Mouse (Mus musculus) embryonic facial prominence, embryonic 12.5 days (tissue): Measurements from ENCODE around the gene Cracr2b. TPM values are rescaled to one million over a fixed set of nuclear protein-coding genes. Genes with fewer than 3 reads are reported as not detected.

ENCODE experiments used
- ATAC-seq: fragments of 200-750 bp; cut with Nextera tagmentation; 2 replicates; pipeline ENCODE4 v1.8.0; 2017; ENCODE audit not compliant: insufficient number of reproducible peaks, insufficient read depth, low FRiP score, low TSS enrichment
- H3K27ac ChIP-seq: fragments of 300-500 bp; sonication (generic); 2 replicates; pipeline ENCODE4 v1.5.1; 2016; ENCODE audit warnings: mild to moderate bottlenecking
- H3K27me3 ChIP-seq: fragments of 300-500 bp; sonication (generic); 2 replicates; pipeline ENCODE4 v1.6.1; 2016; ENCODE audit warnings: mild to moderate bottlenecking, moderate library complexity
- H3K36me3 ChIP-seq: fragments of 300-500 bp; sonication (generic); 2 replicates; pipeline ENCODE4 v1.6.1; 2016; ENCODE audit warnings: mild to moderate bottlenecking
- H3K4me1 ChIP-seq: fragments of 300-500 bp; sonication (generic); 2 replicates; pipeline ENCODE4 v1.6.1; 2016
- H3K4me2 ChIP-seq: fragments of 300-500 bp; sonication (generic); replicated peaks from 2 replicates; pipeline ENCODE4 v1.6.1; 2016; ENCODE audit warnings: mild to moderate bottlenecking, moderate library complexity
- H3K4me3 ChIP-seq: fragments of 300-500 bp; sonication (generic); 2 replicates; pipeline ENCODE4 v1.5.1; 2016; ENCODE audit warnings: mild to moderate bottlenecking
- H3K9ac ChIP-seq: fragments of 300-500 bp; sonication (generic); 2 replicates; pipeline ENCODE4 v1.6.1; 2016; ENCODE audit warnings: mild to moderate bottlenecking, moderate library complexity
- H3K9me3 ChIP-seq: fragments of 300-500 bp; sonication (generic); 2 replicates; pipeline ENCODE4 v1.6.1; 2016; ENCODE audit warnings: mild to moderate bottlenecking, moderate library complexity
- WGBS: fragments of 180-500 bp; shearing (Covaris S2); methylation state at CpG from one replicate; pipeline ENCODE4 v1.1.7; 2016; 5-methylcytosine and 5-hydroxymethylcytosine counted together
- polyA plus RNA-seq: library from polyadenylated mRNA; unstranded; fragments of >200 nt; fragmentation: Nextera tagmentation; extraction: Ambion mirVana; gene quantifications from 2 replicates; pipeline ENCODE4 v1.2.1, GENCODE M21; 2016

Gene Cracr2b
- 12.8 and 13.3 TPM in 2 replicates for polyA plus RNA-seq

GRCm38 (mm10) chr7:141460391-141461113 lies at the start of gene Cracr2b:
Gene Cracr2b (plus strand): TSS chr7:141461094.
- no peak for ATAC-seq
- Histone ChIP-seq H3K9ac (peak within 1 kb of the TSS; percentile 41; the same call in 1 of the 2 replicates), H3K9me3 (no peaks in the 10 kb centered on the region), H3K27me3 (peaks cover 80% of the 10 kb centered on the region), H3K27ac (no peak within 1 kb of the TSS), H3K4me3 (peak within 1 kb of the TSS; percentile 35), H3K4me1 (peaks cover 39% of the 10 kb centered on the region), H3K4me2 (peak within 1 kb of the TSS; percentile 61), H3K36me3 (no peaks in the 10 kb centered on the region)
- WGBS = 61% methylated on average over 15 of the region's 15 CpGs

- WGBS = 80% methylated on average over 1 of the region's 1 CpGs
- Histone ChIP-seq H3K36me3 (peaks cover 34% of the 10 kb centered on the region), H3K4me1 (peaks cover 11% of the 10 kb centered on the region), H3K4me2 (no peak overlapping the region), H3K27ac (no peak overlapping the region), H3K27me3 (no peaks in the 10 kb centered on the region), H3K4me3 (no peak overlapping the region), H3K9me3 (no peaks in the 10 kb centered on the region), H3K9ac (no peak overlapping the region)
- ATAC-seq = no peak
Measured at GRCm38 (mm10) chr7:141411667-141412066, 49.2 kb upstream of the Cracr2b start.

GRCm38 (mm10) chr7:141413331-141413730 lies 47.6 kb upstream of the Cracr2b start:
- H3K4me2 ChIP-seq = peak overlapping the region; percentile 72
- peak overlapping the region; percentile 57 for H3K4me3 ChIP-seq
- no peaks in the 10 kb centered on the region for H3K27me3 ChIP-seq
- no peaks in the 10 kb centered on the region for H3K9me3 ChIP-seq
- peaks cover 25% of the 10 kb centered on the region for H3K36me3 ChIP-seq
- peaks cover 11% of the 10 kb centered on the region for H3K4me1 ChIP-seq
- peak overlapping the region; percentile 82 for H3K9ac ChIP-seq
- WGBS = 5% methylated on average over 16 of the region's 16 CpGs
- ATAC-seq = peak; percentile 1; the same call in 1 of the 2 replicates
- peak overlapping the region; percentile 72 for H3K27ac ChIP-seq

GRCm38 (mm10) chr7:141413809-141414584 lies 46.9 kb upstream of the Cracr2b start, which contains the start of gene Gatd1:
Gene Gatd1 (minus strand): TSS chr7:141414136.
- Histone ChIP-seq H3K4me2 (peak within 1 kb of the TSS; percentile 72), H3K36me3 (peaks cover 18% of the 10 kb centered on the region), H3K27me3 (no peaks in the 10 kb centered on the region), H3K4me1 (peaks cover 9% of the 10 kb centered on the region), H3K4me3 (peak within 1 kb of the TSS; percentile 57), H3K9ac (peak within 1 kb of the TSS; percentile 82), H3K9me3 (no peaks in the 10 kb centered on the region), H3K27ac (peak within 1 kb of the TSS; percentile 72)
- WGBS = 1% methylated on average over 56 of the region's 56 CpGs
- peak; percentile 82 for ATAC-seq

- Histone ChIP-seq H3K4me2 (no peak overlapping the region), H3K36me3 (no peaks in the 10 kb centered on the region)
Measured at GRCm38 (mm10) chr7:141416144-141416841, 44.6 kb upstream of the Cracr2b start.

GRCm38 (mm10) chr7:141417731-141418681 lies 42.9 kb upstream of the Cracr2b start:
- no peaks in the 10 kb centered on the region for H3K9me3 ChIP-seq
- H3K36me3 ChIP-seq = no peaks in the 10 kb centered on the region
- no peak overlapping the region for H3K4me3 ChIP-seq
- no peak overlapping the region for H3K9ac ChIP-seq
- no peak overlapping the region for H3K4me2 ChIP-seq
- ATAC-seq = no peak
- 67% methylated on average over 8 of the region's 8 CpGs for WGBS
- H3K27me3 ChIP-seq = no peaks in the 10 kb centered on the region
- H3K27ac ChIP-seq = no peak overlapping the region
- peaks cover 3% of the 10 kb centered on the region; the same call in 1 of the 2 replicates for H3K4me1 ChIP-seq

More at GRCm38 (mm10) chr7:141416144-141416841, 44.6 kb upstream of the Cracr2b start:
- H3K4me3 ChIP-seq = no peak overlapping the region
- H3K9ac ChIP-seq = no peak overlapping the region
- no peaks in the 10 kb centered on the region for H3K9me3 ChIP-seq
- peaks cover 6% of the 10 kb centered on the region; the same call in 1 of the 2 replicates for H3K4me1 ChIP-seq
- 83% methylated on average over 6 of the region's 6 CpGs for WGBS
- H3K27ac ChIP-seq = no peak overlapping the region
- no peaks in the 10 kb centered on the region for H3K27me3 ChIP-seq
- no peak for ATAC-seq

- no peak overlapping the region for H3K4me3 ChIP-seq
- H3K27me3 ChIP-seq = no peaks in the 10 kb centered on the region
- no peaks in the 10 kb centered on the region for H3K9me3 ChIP-seq
- H3K36me3 ChIP-seq = no peaks in the 10 kb centered on the region
- WGBS = 76% methylated on average over 7 of the region's 7 CpGs
- no peak overlapping the region for H3K27ac ChIP-seq
- no peak overlapping the region for H3K4me2 ChIP-seq
- no peaks in the 10 kb centered on the region for H3K4me1 ChIP-seq
- H3K9ac ChIP-seq = no peak overlapping the region
- ATAC-seq = no peak
Measured at GRCm38 (mm10) chr7:141418970-141419369, 41.9 kb upstream of the Cracr2b start.

- H3K9ac ChIP-seq = no peak overlapping the region
- ATAC-seq = no peak
- no peak overlapping the region for H3K4me3 ChIP-seq
- WGBS = 78% methylated on average over 9 of the region's 9 CpGs
- no peaks in the 10 kb centered on the region for H3K27me3 ChIP-seq
- no peak overlapping the region for H3K27ac ChIP-seq
- no peaks in the 10 kb centered on the region for H3K4me1 ChIP-seq
- H3K9me3 ChIP-seq = no peaks in the 10 kb centered on the region
- H3K4me2 ChIP-seq = no peak overlapping the region
- H3K36me3 ChIP-seq = no peaks in the 10 kb centered on the region
Measured at GRCm38 (mm10) chr7:141420030-141420702, 40.7 kb upstream of the Cracr2b start.

GRCm38 (mm10) chr7:141423811-141424210 lies 37.1 kb upstream of the Cracr2b start:
- no peak overlapping the region for H3K4me2 ChIP-seq
- H3K9ac ChIP-seq = no peak overlapping the region
- H3K27me3 ChIP-seq = no peaks in the 10 kb centered on the region
- whole genome bisulfite sequencing = 63% methylated on average over 4 of the region's 4 CpGs
- no peaks in the 10 kb centered on the region for H3K36me3 ChIP-seq
- no peak for ATAC-seq
- H3K9me3 ChIP-seq = no peaks in the 10 kb centered on the region
- 0 out of 2 replicates have a peak, but pooled peaks cover 4% of the 10 kb centered on the region for H3K4me1 ChIP-seq
- no peak overlapping the region for H3K4me3 ChIP-seq
- no peak overlapping the region for H3K27ac ChIP-seq

GRCm38 (mm10) chr7:141426948-141427730 lies 33.8 kb upstream of the Cracr2b start:
- no peak overlapping the region for H3K9ac ChIP-seq
- H3K4me1 ChIP-seq = peaks cover 15% of the 10 kb centered on the region
- H3K9me3 ChIP-seq = no peaks in the 10 kb centered on the region
- ATAC-seq = no peak
- WGBS = 77% methylated on average over 12 of the region's 12 CpGs
- H3K27me3 ChIP-seq = no peaks in the 10 kb centered on the region
- no peak overlapping the region for H3K4me2 ChIP-seq
- H3K27ac ChIP-seq = no peak overlapping the region
- H3K36me3 ChIP-seq = peaks cover 22% of the 10 kb centered on the region
- no peak overlapping the region for H3K4me3 ChIP-seq
